ENCODE assay signal across 28 mouse cellular contexts in genomic region chr17:14703268-14703667, GRCm38 (mm10). TPM values are rescaled to one million over a fixed set of nuclear protein-coding genes. Genes with fewer than 3 reads are reported as not detected.
A peak's percentile ranks its signal among the peaks of the same experiment; 100 is the strongest.
DNase-seq lines count a peak whose midpoint lies in the region; ATAC-seq and TF ChIP-seq lines count a peak whose summit lies in the region.
"Had no signal": no experiment of that assay in that cellular context is flagged by ENCODE, and none has a peak within 500 bp of the region (broad histone marks: within the 10 kb centered on the region; RNA-seq: fewer than 3 reads in every experiment).

No protein-coding gene starts in this region.

- H3K9ac ChIP-seq in forebrain, embryonic 11.5 days (ENCODE audit: low read length): no peak overlapping the region
- no peak overlapping the region for H3K9ac ChIP-seq in forebrain, embryonic 13.5 days
- H3K9ac ChIP-seq in lung, embryonic 14.5 days: no peak overlapping the region
- no peak overlapping the region for H3K9ac ChIP-seq in intestine, embryonic 16.5 days (ENCODE audit: low read depth, low read length)
- H3K9ac ChIP-seq in stomach, postnatal 0 days (ENCODE audit: low read length): no peak overlapping the region
- H3K9ac ChIP-seq: embryonic facial prominence, embryonic 13.5 days; forebrain, embryonic 12.5 days; heart, embryonic 12.5 days; hindbrain, embryonic 14.5 days; liver, embryonic 14.5 days; midbrain, embryonic 15.5 days had no signal

- no peak for TF ChIP-seq POLR2A in lung, adult 2 months (IDR thresholded peaks at IDR 0.05; ENCODE audit: borderline replicate concordance, extremely low read depth, low read depth, low read length)

- peak; percentile 22 for DNase-seq in forebrain, embryonic 11.5 days (ENCODE audit: low spot score)
- peak; percentile 52 for DNase-seq in lung, embryonic 14.5 days
- no peak for DNase-seq in lung, adult 2 months
- DNase-seq in stomach, postnatal 0 days (ENCODE audit: low spot score): no peak
- DNase-seq: adrenal gland, postnatal 14 days; cerebellum, adult 11 months; cerebellum, adult 9-10 months; embryo, embryonic 11 days; gastrocnemius, postnatal 10 days; heart, postnatal 10 days; kidney, adult 8-10 months; liver had no signal

- no peak overlapping the region for H3K4me3 ChIP-seq in forebrain, embryonic 11.5 days (ENCODE audit: low read depth, low read length)
- no peak overlapping the region for H3K4me3 ChIP-seq in forebrain, embryonic 13.5 days
- H3K4me3 ChIP-seq in lung, embryonic 14.5 days (ENCODE audit: low read depth, low read length): no peak overlapping the region
- no peak overlapping the region for H3K4me3 ChIP-seq in lung, adult 2 months (replicated peaks; ENCODE audit: extremely low read depth, low read depth, low read length)
- H3K4me3 ChIP-seq in intestine, embryonic 16.5 days (ENCODE audit: low read length): no peak overlapping the region
- H3K4me3 ChIP-seq in stomach, postnatal 0 days (ENCODE audit: low read depth, low read length): no peak overlapping the region
- H3K4me3 ChIP-seq: embryonic facial prominence, embryonic 13.5 days; erythroblast, embryonic 14.5 days; forebrain, embryonic 12.5 days; heart, embryonic 12.5 days; midbrain, embryonic 10.5 days; midbrain, embryonic 15.5 days had no signal

- TF ChIP-seq EP300 in stomach, postnatal 0 days (optimal IDR thresholded peaks at IDR 0.05): no peak

- no peaks in the 10 kb centered on the region for H3K36me3 ChIP-seq in forebrain, embryonic 11.5 days (ENCODE audit: control insufficient read depth, insufficient read depth, low read length)
- no peaks in the 10 kb centered on the region for H3K36me3 ChIP-seq in forebrain, embryonic 13.5 days (ENCODE audit: poor library complexity, severe bottlenecking)
- no peaks in the 10 kb centered on the region for H3K36me3 ChIP-seq in lung, embryonic 14.5 days (ENCODE audit: insufficient read depth)
- H3K36me3 ChIP-seq in intestine, embryonic 16.5 days (ENCODE audit: control insufficient read depth, insufficient read depth, low read length): no peaks in the 10 kb centered on the region
- H3K36me3 ChIP-seq in stomach, postnatal 0 days (ENCODE audit: control insufficient read depth, insufficient read depth, low read length): no peaks in the 10 kb centered on the region
- H3K36me3 ChIP-seq: embryonic facial prominence, embryonic 13.5 days; forebrain, embryonic 12.5 days; G1E; heart, embryonic 12.5 days; midbrain, embryonic 10.5 days; midbrain, embryonic 15.5 days had no signal

- no peak overlapping the region for H3K27ac ChIP-seq in forebrain, embryonic 11.5 days (ENCODE audit: low read depth, low read length)
- H3K27ac ChIP-seq in forebrain, embryonic 13.5 days: no peak overlapping the region
- H3K27ac ChIP-seq in lung, embryonic 14.5 days (ENCODE audit: low read depth): no peak overlapping the region
- H3K27ac ChIP-seq in intestine, embryonic 16.5 days (ENCODE audit: low read length): 0 out of 2 replicates have a peak overlapping the region, but pooled peaks have one; percentile 13
- no peak overlapping the region; the same call in 1 of the 2 replicates for H3K27ac ChIP-seq in stomach, postnatal 0 days (replicated peaks)
- H3K27ac ChIP-seq: embryonic facial prominence, embryonic 13.5 days; forebrain, embryonic 12.5 days; hindbrain, embryonic 14.5 days; kidney, postnatal 0 days; liver, embryonic 14.5 days; midbrain, embryonic 15.5 days had no signal

- H3K9me3 ChIP-seq in forebrain, embryonic 11.5 days (ENCODE audit: control insufficient read depth, low read length): no peaks in the 10 kb centered on the region
- no peaks in the 10 kb centered on the region for H3K9me3 ChIP-seq in forebrain, embryonic 13.5 days (replicated peaks)
- no peaks in the 10 kb centered on the region for H3K9me3 ChIP-seq in lung, embryonic 14.5 days (ENCODE audit: low read depth, low read length)
- no peaks in the 10 kb centered on the region for H3K9me3 ChIP-seq in intestine, embryonic 16.5 days (ENCODE audit: control insufficient read depth, low read length)
- H3K9me3 ChIP-seq in stomach, postnatal 0 days (ENCODE audit: control insufficient read depth, low read length): no peaks in the 10 kb centered on the region
- H3K9me3 ChIP-seq: embryonic facial prominence, embryonic 13.5 days; forebrain, embryonic 12.5 days; G1E; heart, embryonic 12.5 days; midbrain, embryonic 10.5 days; midbrain, embryonic 15.5 days had no signal

- no peak for TF ChIP-seq CTCF in lung, embryonic 14.5 days (IDR thresholded peaks at IDR 0.05; ENCODE audit: low read depth)
- TF ChIP-seq CTCF in lung, adult 2 months (IDR thresholded peaks at IDR 0.05; ENCODE audit: insufficient read depth, low read length): no peak
- no peak for TF ChIP-seq CTCF in stomach, postnatal 0 days (IDR thresholded peaks at IDR 0.05; ENCODE audit: low read depth)

- H3K4me1 ChIP-seq in forebrain, embryonic 11.5 days (replicated peaks; ENCODE audit: control insufficient read depth, insufficient read depth, low read length): no peaks in the 10 kb centered on the region
- H3K4me1 ChIP-seq in forebrain, embryonic 13.5 days: no peaks in the 10 kb centered on the region
- H3K4me1 ChIP-seq in lung, embryonic 14.5 days (ENCODE audit: insufficient read depth): peaks cover 16% of the 10 kb centered on the region
- no peaks in the 10 kb centered on the region for H3K4me1 ChIP-seq in lung, adult 2 months (ENCODE audit: control insufficient read depth, insufficient read depth, low read length)
- H3K4me1 ChIP-seq in intestine, embryonic 16.5 days (ENCODE audit: control insufficient read depth, insufficient read depth, low read length): peaks cover 8% of the 10 kb centered on the region
- H3K4me1 ChIP-seq in stomach, postnatal 0 days (replicated peaks; ENCODE audit: control insufficient read depth, insufficient read depth): no peaks in the 10 kb centered on the region; the same call in 1 of the 2 replicates
- H3K4me1 ChIP-seq: forebrain, embryonic 12.5 days; midbrain, embryonic 10.5 days; midbrain, embryonic 15.5 days had no signal

- 70% methylated on average over 4 of the region's 4 CpGs for WGBS in forebrain, embryonic 11.5 days
- WGBS in forebrain, embryonic 13.5 days: 88% methylated on average over 4 of the region's 4 CpGs
- 18% methylated on average over 4 of the region's 4 CpGs for WGBS in lung, embryonic 14.5 days
- WGBS in lung, adult 2 months: 46% methylated on average over 4 of the region's 4 CpGs
- 40% methylated on average over 4 of the region's 4 CpGs for WGBS in intestine, embryonic 16.5 days
- 25% methylated on average over 4 of the region's 4 CpGs for WGBS in stomach, postnatal 0 days

- ATAC-seq in forebrain, embryonic 11.5 days (replicated peaks; ENCODE audit: low FRiP score): no peak
- ATAC-seq in forebrain, embryonic 13.5 days: no peak
- peak; percentile 47 for ATAC-seq in lung, embryonic 14.5 days (ENCODE audit: insufficient read depth)
- peak; percentile 52; the same call in 1 of the 2 replicates for ATAC-seq in intestine, embryonic 16.5 days
- 0 out of 2 replicates have a peak, but pooled peaks have one; percentile 12 for ATAC-seq in stomach, postnatal 0 days (ENCODE audit: low FRiP score, low TSS enrichment)
- ATAC-seq in megakaryocyte, adult 5-6 weeks (ENCODE audit: poor library complexity, severe bottlenecking): no peak
- ATAC-seq: lung, postnatal 0 days; midbrain, embryonic 15.5 days had no signal

- no peaks in the 10 kb centered on the region for H3K27me3 ChIP-seq in forebrain, embryonic 11.5 days (ENCODE audit: control insufficient read depth, insufficient read depth, low read length)
- no peaks in the 10 kb centered on the region for H3K27me3 ChIP-seq in forebrain, embryonic 13.5 days
- H3K27me3 ChIP-seq in lung, embryonic 14.5 days (ENCODE audit: insufficient read depth, low read length): no peaks in the 10 kb centered on the region
- H3K27me3 ChIP-seq in intestine, embryonic 16.5 days (replicated peaks; ENCODE audit: control insufficient read depth, insufficient read depth, low read length): no peaks in the 10 kb centered on the region
- no peaks in the 10 kb centered on the region for H3K27me3 ChIP-seq in stomach, postnatal 0 days (ENCODE audit: control insufficient read depth, insufficient read depth, low read length)
- H3K27me3 ChIP-seq: embryonic facial prominence, embryonic 13.5 days; forebrain, embryonic 12.5 days; heart, embryonic 12.5 days; midbrain, embryonic 15.5 days had no signal

- no peak overlapping the region for H3K4me2 ChIP-seq in forebrain, embryonic 11.5 days (ENCODE audit: low read depth, low read length, severe bottlenecking)
- no peak overlapping the region for H3K4me2 ChIP-seq in forebrain, embryonic 13.5 days
- H3K4me2 ChIP-seq in lung, embryonic 14.5 days: no peak overlapping the region
- H3K4me2 ChIP-seq in intestine, embryonic 16.5 days (ENCODE audit: low read depth, low read length): no peak overlapping the region
- no peak overlapping the region for H3K4me2 ChIP-seq in stomach, postnatal 0 days (replicated peaks; ENCODE audit: low read depth)
- H3K4me2 ChIP-seq: embryonic facial prominence, embryonic 13.5 days; forebrain, embryonic 12.5 days; heart, embryonic 12.5 days; hindbrain, embryonic 14.5 days; midbrain, embryonic 15.5 days had no signal

RNA-seq across cellular contexts. Expression of gene Thbs2, which starts 9.2 kb away (rescaled TPM):
- 2.4 and 4.7 TPM in 2 replicates for polyA plus RNA-seq in forebrain, embryonic 11.5 days (2014; fragmentation: Nextera tagmentation; extraction: Ambion mirVana)
- polyA plus RNA-seq in forebrain, embryonic 13.5 days (2015; fragmentation: Nextera tagmentation; extraction: Ambion mirVana): 0.22 and 0.37 TPM in 2 replicates
- 18.7 and 21.7 TPM in 2 replicates for polyA plus RNA-seq in lung, embryonic 14.5 days (2014; fragmentation: Nextera tagmentation; extraction: Ambion mirVana)
- 2.3 and 3.5 TPM in 2 replicates for polyA plus RNA-seq in lung, adult 2 months (2012; rRNA removed)
- polyA plus RNA-seq in intestine, embryonic 16.5 days (2015; fragmentation: Nextera tagmentation; extraction: Ambion mirVana): 49.6 and 55.1 TPM in 2 replicates
- 18.6 and 21.4 TPM in 2 replicates for polyA plus RNA-seq in stomach, postnatal 0 days (2015; fragmentation: Nextera tagmentation; extraction: Ambion mirVana)
- 0.04 TPM in 1 of 2 replicates, not detected in the other for total RNA-seq in megakaryocyte, adult 5-6 weeks (2015)
- total RNA-seq in megakaryocyte, adult 5-6 weeks (2017): 0.04 TPM in 1 of 2 replicates, not detected in the other
- total RNA-seq: granulocyte monocyte progenitor cell, adult 5-6 weeks; neutrophil, adult 5-6 weeks had no signal
- polyA plus RNA-seq: erythroblast, embryonic 14.5 days; G1E had no signal

Comparison
In these comparisons a context has a peak if more than half of its experiments do, and no peak if none do; other contexts are left out.
1. DNase-seq: peak in forebrain, embryonic 11.5 days (single experiment) and lung, embryonic 14.5 days (single experiment); none in lung, adult 2 months (single experiment) and stomach, postnatal 0 days (single experiment).
2. ATAC-seq: peak in lung, embryonic 14.5 days (single experiment), intestine, embryonic 16.5 days (single experiment) and stomach, postnatal 0 days (single experiment); none in forebrain, embryonic 11.5 days (single experiment), forebrain, embryonic 13.5 days (single experiment) and megakaryocyte, adult 5-6 weeks (single experiment).